Mouse (Mus musculus): Measurements from ENCODE around the gene Olr1.

Olr1 gene

GRCm38 (mm10) chr6:129507024-129507423 is at the start of gene Olr1:
Gene Olr1 (minus strand): TSS chr6:129507165.
- peak in 1 of 2 experiments; percentile 4 for DNase-seq (ENCODE audit: low spot score in 2 of 2)

DNA sequence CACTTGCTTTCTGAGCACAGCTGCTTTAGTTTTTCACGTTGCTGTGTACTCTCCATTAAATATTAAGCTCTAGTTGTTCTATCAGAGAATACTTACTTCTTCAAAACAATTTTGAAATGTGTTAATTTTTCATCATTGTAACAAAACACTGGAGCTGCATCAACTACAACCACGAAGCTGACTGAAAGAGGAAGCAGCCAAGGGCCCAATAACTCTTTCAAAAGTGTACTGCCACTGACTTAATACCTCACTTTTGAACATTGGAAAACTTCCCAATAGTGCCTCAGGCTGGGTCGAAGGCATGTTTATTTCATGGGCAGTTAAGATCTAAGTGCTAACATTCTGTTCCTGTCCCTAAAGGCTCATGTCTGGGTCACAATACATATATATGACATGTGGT is 41.0 kb upstream of the Olr1 start:
- no peak for DNase-seq (ENCODE audit: low spot score in 2 of 2)

GRCm38 (mm10) chr6:129547277-129547676 is 40.3 kb upstream of the Olr1 start:
- DNase-seq (ENCODE audit: low spot score in 2 of 2) = no peak

DNA sequence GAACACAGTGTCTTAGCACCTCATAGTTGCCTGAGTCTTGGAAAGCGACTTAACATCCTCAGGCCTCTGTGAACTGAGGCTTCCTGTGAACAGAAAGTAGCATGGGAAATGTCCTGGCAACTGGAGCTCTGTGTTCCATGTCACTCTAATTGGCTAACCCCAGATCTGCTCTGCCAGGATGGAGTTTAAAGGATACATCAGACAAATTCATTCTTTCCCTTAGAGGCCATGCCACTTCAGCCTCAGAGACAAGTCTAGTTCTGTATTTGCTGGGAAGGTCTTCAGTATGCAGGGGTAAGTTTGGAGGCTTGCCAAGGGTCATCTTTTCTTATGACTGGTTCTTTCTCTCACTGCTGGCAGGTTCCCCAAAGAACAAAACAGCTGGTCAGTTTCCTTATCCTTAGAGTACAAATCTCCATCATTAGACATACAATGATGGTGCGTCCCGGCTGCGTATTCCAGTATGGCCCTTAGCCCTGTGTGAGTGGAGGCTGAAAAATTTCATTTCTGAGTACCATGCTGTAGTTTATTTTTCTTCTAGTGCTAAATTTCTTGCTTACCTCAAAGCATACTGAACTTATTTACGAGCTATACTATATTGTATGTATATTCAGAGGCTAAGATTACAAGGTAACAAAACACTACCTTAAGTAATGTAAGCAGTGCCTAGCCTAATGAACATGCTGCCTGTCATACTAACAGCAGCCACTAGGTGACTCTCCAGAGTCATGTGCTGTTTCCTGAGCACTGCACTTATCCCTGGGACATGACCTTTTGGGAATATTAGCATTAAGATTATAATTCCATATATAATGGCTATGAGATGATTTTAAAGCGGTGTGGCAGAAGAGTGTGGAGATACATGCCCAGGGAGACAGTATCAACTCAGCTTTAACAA is 37.0 kb upstream of the Olr1 start:
- DNase-seq (ENCODE audit: low spot score in 2 of 2) = peak; percentile 61 to 69

- DNase-seq (ENCODE audit: low spot score in 2 of 2) = no peak
These were observed 35.6 kb upstream of the Olr1 start for GRCm38 (mm10) chr6:129542540-129542939.

GRCm38 (mm10) chr6:129541931-129542330 is 35.0 kb upstream of the Olr1 start:
- DNase-seq (ENCODE audit: low spot score in 2 of 2) = no peak

DNA sequence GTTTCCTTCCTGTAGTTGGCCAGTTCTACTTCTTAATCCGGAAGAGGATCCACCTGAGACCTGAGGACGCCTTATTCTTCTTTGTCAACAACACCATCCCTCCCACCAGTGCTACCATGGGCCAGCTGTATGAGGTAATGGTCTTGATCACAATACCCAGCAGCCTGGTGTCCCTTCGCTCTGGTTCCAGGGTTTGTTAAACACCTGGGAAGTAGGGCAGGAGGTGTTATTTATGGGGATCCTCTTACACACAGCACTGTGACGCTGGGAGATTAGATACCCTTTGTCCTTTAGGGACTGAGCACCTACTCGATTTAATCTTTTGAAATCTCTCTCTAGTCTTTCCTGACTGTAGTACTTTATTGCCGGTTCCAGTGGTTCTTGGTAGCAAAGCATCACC is 31.6 kb upstream of the Olr1 start:
- DNase-seq (ENCODE audit: low spot score in 2 of 2) = no peak

DNA sequence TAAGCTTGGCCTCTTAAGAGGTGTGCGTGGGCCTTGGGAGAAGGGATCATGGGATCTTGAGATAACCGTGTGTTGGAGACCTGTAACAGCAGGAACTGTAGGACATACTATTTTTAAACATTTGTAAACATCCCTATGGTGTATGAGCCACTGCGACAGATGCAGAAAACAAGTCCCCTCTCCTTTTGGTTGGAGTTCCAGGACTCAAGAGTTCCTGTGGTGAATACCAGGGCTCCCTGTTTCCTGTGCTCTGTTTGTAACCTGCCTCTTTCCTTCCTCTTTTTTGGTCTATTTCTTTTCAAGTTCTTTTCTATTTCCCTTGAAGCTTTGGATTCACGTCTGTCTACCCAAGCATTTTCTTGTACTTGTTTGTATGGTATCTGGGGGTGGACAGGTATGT is 28.8 kb upstream of the Olr1 start:
- DNase-seq (ENCODE audit: low spot score in 2 of 2) = no peak

DNA sequence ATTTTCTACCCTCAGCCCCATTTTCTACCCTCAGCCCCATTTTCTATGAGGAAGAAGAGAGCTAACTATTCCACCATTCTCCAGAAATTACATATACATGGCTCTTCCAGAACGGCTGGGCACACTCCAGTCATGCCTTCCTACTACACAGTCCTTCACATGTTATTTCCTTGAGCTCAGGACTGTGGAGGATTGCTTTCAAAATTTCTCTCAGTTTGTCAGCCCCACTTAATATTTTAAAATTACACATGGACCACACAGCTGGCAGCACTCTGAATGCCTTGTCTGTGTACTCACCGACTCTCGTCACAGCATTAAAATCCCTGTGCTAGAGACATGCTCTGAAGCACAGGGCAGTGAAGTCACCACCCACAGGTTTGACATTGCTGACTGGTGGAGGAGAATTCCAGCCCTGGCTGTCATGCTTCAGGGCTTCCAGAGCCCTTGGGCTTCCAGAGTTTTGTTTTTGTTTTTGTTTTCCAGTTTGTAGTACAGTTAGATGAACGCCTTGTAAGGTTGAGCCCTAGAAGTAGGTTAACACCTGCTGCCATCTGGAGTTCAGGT is 27.7 kb upstream of the Olr1 start:
- DNase-seq (ENCODE audit: low spot score in 2 of 2) = no peak

GRCm38 (mm10) chr6:129534057-129534456 is 27.1 kb upstream of the Olr1 start:
- no peak for DNase-seq (ENCODE audit: low spot score in 2 of 2)

DNA sequence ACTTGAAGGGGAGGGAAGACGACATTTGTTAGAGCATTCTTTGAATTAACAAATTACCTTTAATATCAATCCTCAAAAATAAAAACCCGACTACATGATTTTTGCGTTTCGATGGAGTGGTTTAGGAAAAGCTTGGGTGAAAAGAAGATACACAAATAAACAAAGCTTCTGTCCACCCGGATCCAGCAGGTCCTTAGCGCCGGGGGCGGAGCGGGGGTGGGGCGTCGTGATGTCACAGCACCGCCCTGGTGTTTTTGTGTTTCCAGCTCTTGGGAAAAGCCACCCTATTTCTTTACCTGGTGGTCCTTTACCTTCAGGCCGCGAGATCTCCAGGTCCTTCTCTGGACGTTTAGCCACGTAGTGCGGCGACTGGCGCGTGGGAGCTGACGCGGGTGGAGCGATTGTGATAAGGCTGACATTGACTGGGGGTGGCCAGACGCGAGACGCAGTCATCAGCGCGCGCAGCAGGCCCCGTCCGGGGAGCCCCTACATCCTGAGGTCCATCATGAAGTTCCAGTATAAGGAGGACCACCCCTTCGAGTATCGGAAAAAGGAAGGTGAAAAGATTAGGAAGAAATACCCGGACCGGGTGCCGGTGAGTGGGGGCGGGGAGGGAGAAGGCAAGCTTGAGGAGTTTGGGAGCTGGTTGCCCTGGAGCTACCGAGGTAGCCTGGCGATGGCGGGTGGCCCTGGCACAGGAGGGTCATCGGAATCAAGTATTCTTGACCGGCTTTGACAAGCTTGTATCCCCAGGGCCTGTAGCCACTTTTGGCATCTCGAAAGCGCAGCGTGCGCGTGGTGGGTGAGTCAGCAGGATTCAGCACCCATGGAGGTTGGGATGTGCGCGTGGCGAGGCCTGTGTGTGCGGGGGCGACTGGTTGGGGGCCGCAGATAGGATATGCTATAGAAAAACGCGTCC is 26.2 kb upstream of the Olr1 start, which contains the start of gene Gabarapl1:
Gene Gabarapl1, plus strand, starts transcription at position 219 of the 919 bp plus-strand sequence.
- DNase-seq (ENCODE audit: low spot score in 2 of 2) = peak; percentile 78 to 84

GRCm38 (mm10) chr6:129532556-129532941 is 25.6 kb upstream of the Olr1 start:
- DNase-seq (ENCODE audit: low spot score in 2 of 2) = peak in 1 of 2 experiments; percentile 49

- no peak for DNase-seq (ENCODE audit: low spot score in 2 of 2)
These were observed 23.3 kb upstream of the Olr1 start for GRCm38 (mm10) chr6:129530261-129530660.

- no peak for DNase-seq (ENCODE audit: low spot score in 2 of 2)
These were observed 22.6 kb upstream of the Olr1 start for GRCm38 (mm10) chr6:129529605-129530004.

- no peak for DNase-seq (ENCODE audit: low spot score in 2 of 2)
These were observed 20.5 kb upstream of the Olr1 start for GRCm38 (mm10) chr6:129527416-129527815.

- DNase-seq (ENCODE audit: low spot score in 2 of 2) = no peak
These were observed 19.1 kb upstream of the Olr1 start for GRCm38 (mm10) chr6:129526069-129526468.

- DNase-seq (ENCODE audit: low spot score in 2 of 2) = no peak
These were observed 10.9 kb upstream of the Olr1 start for GRCm38 (mm10) chr6:129517752-129518408.

- no peak for DNase-seq (ENCODE audit: low spot score in 2 of 2)
These were observed 9.4 kb upstream of the Olr1 start for GRCm38 (mm10) chr6:129516388-129516787.

DNA sequence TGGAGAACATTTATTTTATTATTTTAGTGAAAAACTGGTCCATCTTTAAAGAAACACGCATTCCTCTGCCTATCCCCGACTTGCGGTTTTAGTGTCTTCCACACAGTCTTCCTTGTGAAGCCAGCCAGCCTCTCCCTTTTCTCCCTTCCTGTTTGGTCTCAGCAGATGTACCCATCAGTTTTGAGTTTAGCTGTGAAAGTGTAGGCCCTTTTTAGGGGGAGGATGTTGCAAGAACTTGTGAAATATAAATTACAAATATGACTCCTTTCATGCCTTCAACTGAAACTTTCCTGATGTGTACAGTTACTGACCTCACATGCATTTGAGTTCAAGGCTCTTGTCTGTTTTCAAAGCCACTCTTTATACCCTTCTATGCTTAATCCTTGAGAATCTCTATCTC is 8.1 kb upstream of the Olr1 start:
- DNase-seq (ENCODE audit: low spot score in 2 of 2) = no peak

DNA sequence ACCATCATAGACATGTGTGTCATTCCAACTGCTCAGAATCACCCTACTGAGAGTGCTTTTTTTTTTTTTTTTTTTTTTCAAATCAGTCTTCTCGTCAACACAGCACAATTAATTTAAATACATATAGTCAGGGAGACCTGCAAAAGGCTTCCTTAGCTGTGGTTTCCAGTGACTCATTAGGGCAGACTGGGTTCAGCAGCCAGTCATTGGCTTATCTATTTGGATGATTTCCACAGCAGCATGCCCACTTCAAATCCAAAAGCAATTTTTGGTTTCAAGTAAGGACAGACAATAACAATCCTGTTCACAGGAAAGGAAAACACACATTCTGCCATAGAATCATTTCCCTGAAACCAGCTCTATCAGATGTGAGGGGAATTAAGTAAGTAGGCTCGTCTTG is 7.4 kb upstream of the Olr1 start:
- no peak for DNase-seq (ENCODE audit: low spot score in 2 of 2)

DNA sequence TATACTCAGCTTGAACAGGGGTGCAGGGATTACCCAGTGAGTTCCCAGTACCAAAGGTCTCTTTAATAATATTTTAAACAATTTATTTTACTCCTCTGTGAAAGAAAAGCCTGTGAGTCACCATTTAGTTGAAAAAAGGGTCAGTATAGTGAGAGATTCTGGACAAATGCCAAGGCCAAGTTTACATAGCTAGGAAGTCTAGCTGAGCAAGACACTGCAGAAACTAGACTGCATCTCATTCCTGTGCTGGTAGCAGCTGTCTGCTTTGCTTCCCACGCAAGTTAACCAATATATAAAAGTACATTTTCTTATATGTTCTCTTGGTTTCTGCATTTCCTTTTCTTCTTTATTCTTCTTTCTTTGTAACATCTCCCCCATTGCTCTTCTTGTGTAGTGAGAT is 6.4 kb upstream of the Olr1 start:
- DNase-seq (ENCODE audit: low spot score in 2 of 2) = no peak

GRCm38 (mm10) chr6:129512868-129513267 is 5.9 kb upstream of the Olr1 start:
- DNase-seq (ENCODE audit: low spot score in 2 of 2) = no peak
